Mouse (Mus musculus) limb, embryonic 15.5 days (tissue): Measurements from ENCODE around the gene Ccdc30. TPM values are rescaled to one million over a fixed set of nuclear protein-coding genes. Genes with fewer than 3 reads are reported as not detected.
"Not testable (repeated sequence)": the region's sequence is repeated elsewhere in the genome, so short reads cannot be mapped to it uniquely, and the experiment has no call there.

Source experiments
- ATAC-seq: fragments of 200-750 bp; cut with Nextera tagmentation; 2 replicates; pipeline ENCODE4 v1.8.0; 2017; ENCODE audit warnings: low read depth, moderate TSS enrichment; ENCODE audit not compliant: insufficient number of reproducible peaks, low FRiP score, low TSS enrichment
- H3K27ac ChIP-seq: fragments of 300-500 bp; sonication (generic); 2 replicates; pipeline ENCODE4 v1.5.1; 2015; ENCODE audit warnings: moderate library complexity, mild to moderate bottlenecking, inconsistent platforms
- H3K27me3 ChIP-seq: fragments of 300-500 bp; sonication (generic); 2 replicates; pipeline ENCODE4 v1.6.1; 2015; ENCODE audit warnings: inconsistent platforms
- H3K36me3 ChIP-seq: fragments of 300-500 bp; sonication (generic); 2 replicates; pipeline ENCODE4 v1.6.1; 2015; ENCODE audit warnings: inconsistent platforms
- H3K4me1 ChIP-seq: fragments of 300-500 bp; sonication (generic); 2 replicates; pipeline ENCODE4 v1.6.1; 2015; ENCODE audit warnings: inconsistent platforms
- H3K4me2 ChIP-seq: fragments of 300-500 bp; sonication (generic); 2 replicates; pipeline ENCODE4 v1.6.1; 2015; ENCODE audit warnings: mild to moderate bottlenecking, inconsistent platforms
- H3K4me3 ChIP-seq: fragments of 300-500 bp; sonication (generic); 2 replicates; pipeline ENCODE4 v1.5.1; 2015; ENCODE audit warnings: mild to moderate bottlenecking, inconsistent platforms
- H3K9ac ChIP-seq: fragments of 300-500 bp; sonication (generic); 2 replicates; pipeline ENCODE4 v1.6.1; 2015; ENCODE audit warnings: inconsistent platforms
- H3K9me3 ChIP-seq: fragments of 300-500 bp; sonication (generic); 2 replicates; pipeline ENCODE4 v1.6.1; 2016; ENCODE audit warnings: inconsistent platforms
- WGBS: fragments of 180-500 bp; shearing (Covaris S2); methylation state at CpG from one replicate; pipeline ENCODE4 v1.1.7; 2015; 5-methylcytosine and 5-hydroxymethylcytosine counted together
- polyA plus RNA-seq: library from polyadenylated mRNA; unstranded; fragments of >200 nt; fragmentation: Nextera tagmentation; extraction: Ambion mirVana; gene quantifications from 2 replicates; pipeline ENCODE4 v1.2.1, GENCODE M21; 2015

Ccdc30 gene
- polyA plus RNA-seq, 1 experiment from 2014 or later, result 5.8 TPM

DNA sequence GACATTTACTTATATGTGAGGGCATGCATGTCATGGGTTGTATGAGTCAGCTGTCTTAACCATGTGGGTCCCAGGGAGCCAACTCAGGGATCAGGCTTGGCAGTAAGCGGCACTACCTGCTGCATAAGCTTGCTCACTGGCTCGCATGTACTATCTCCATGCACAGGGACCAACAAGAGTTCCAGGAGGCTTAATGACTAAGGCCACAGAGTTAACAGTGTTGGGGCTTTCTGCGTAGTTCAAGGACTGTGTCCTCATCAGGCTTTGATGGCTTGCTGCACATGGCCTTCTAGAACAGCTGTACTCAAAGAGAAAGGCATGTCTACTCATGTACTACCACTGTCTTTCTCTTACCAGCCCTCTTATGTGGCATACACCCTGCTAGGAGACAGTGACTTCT, 114.6 kb downstream of the Ccdc30 start:
- 90% methylated on average over 3 of the region's 3 CpGs for WGBS
- no peak overlapping the region for H3K4me3 ChIP-seq
- no peaks in the 10 kb centered on the region for H3K27me3 ChIP-seq
- no peak overlapping the region for H3K4me2 ChIP-seq
- no peaks in the 10 kb centered on the region for H3K4me1 ChIP-seq
- H3K27ac ChIP-seq, result no peak overlapping the region
- no peak overlapping the region for H3K9ac ChIP-seq
- H3K9me3 ChIP-seq, result no peaks in the 10 kb centered on the region
- ATAC-seq, result no peak
- 0 out of 2 replicates have a peak, but pooled peaks cover 2% of the 10 kb centered on the region for H3K36me3 ChIP-seq

DNA sequence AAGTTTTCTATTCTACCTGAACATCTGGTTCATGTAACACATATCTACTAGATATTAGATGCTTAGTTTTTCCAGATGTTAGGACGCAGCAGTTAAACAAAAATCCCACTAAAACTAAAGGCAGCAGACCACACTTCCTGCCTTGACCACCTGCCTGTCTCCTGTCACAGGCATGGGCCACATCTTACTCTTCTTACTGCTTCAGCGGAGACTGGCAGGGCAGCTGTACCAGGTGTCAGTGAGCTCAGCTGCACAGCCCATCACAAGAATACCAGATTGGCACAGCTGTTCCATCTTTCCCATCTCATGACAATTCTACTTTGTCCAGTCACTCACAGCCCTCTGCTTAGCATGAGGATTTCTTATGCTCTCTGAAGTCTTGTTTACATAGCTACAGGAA, 118.0 kb downstream of the Ccdc30 start:
- H3K9me3 ChIP-seq, result no peaks in the 10 kb centered on the region
- WGBS, result 45% methylated on average over 2 of the region's 2 CpGs
- ATAC-seq, result no peak
- H3K27me3 ChIP-seq, result no peaks in the 10 kb centered on the region
- no peak overlapping the region for H3K4me2 ChIP-seq
- no peak overlapping the region for H3K4me3 ChIP-seq
- H3K27ac ChIP-seq, result no peak overlapping the region
- H3K36me3 ChIP-seq, result no peaks in the 10 kb centered on the region
- peaks cover 8% of the 10 kb centered on the region for H3K4me1 ChIP-seq
- H3K9ac ChIP-seq, result no peak overlapping the region

- Histone ChIP-seq H3K9ac (peak overlapping the region; percentile 86), H3K36me3 (0 out of 2 replicates have a peak, but pooled peaks cover 8% of the 10 kb centered on the region), H3K27ac (peak overlapping the region; percentile 95), H3K4me1 (peaks cover 14% of the 10 kb centered on the region), H3K4me2 (peak overlapping the region; percentile 54), H3K4me3 (peak overlapping the region; percentile 79), H3K9me3 (no peaks in the 10 kb centered on the region), H3K27me3 (no peaks in the 10 kb centered on the region)
- 11% methylated on average over 6 of the region's 6 CpGs for WGBS
- no peak for ATAC-seq
Measured at GRCm38 (mm10) chr4:119295134-119295453, 120.2 kb downstream of the Ccdc30 start.

DNA sequence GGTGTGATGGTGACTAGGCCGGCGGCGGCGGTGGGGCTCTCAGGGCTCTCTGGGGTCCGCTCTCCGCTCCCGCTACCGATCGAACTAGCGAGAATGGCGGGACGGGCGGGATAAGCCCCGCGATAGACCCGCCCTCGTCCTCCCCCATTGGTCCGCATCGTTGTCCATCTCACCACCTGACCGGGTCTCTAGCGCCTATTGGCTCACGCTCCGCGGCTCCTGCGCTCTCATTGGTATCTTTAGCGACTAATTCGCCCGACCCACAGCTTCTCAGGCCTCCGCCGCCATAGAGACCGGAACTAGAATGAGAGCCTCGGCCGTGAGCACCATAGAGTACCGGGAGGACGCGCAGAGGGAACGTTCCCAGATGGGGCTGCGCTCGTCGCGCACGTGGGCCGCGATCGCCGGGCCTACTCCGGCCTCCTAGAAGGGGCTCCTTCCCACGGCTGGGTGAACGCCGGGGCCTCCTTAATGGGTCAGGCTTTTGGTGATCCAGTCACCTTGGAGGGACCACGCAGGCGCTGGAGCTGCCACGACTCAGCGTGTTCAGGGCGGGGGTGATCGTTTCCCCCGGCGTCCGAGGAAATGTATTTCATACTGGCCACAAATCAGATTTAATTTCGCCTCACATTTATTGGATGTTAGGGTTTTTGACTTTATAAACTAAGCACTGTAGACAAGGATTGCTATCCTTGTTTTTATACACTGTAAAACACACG, 120.7 kb downstream of the Ccdc30 start, which contains the start of gene Ybx1:
TSS of gene Ybx1 (minus strand) at position 190 of the 719 bp plus-strand sequence.
- ATAC-seq, result peak; percentile 99
- Histone ChIP-seq H3K4me2 (peak within 1 kb of the TSS; percentile 61), H3K4me1 (peaks cover 14% of the 10 kb centered on the region), H3K36me3 (0 out of 2 replicates have a peak, but pooled peaks cover 8% of the 10 kb centered on the region), H3K27me3 (no peaks in the 10 kb centered on the region), H3K9ac (peak within 1 kb of the TSS; percentile 86), H3K27ac (peak within 1 kb of the TSS; percentile 95), H3K4me3 (peak within 1 kb of the TSS; percentile 79), H3K9me3 (no peaks in the 10 kb centered on the region)
- under 1% methylated on average over 61 of the region's 61 CpGs for WGBS

- peak overlapping the region; percentile 79 for H3K4me3 ChIP-seq
- H3K27me3 ChIP-seq, result no peaks in the 10 kb centered on the region
- peak overlapping the region; percentile 78 for H3K9ac ChIP-seq
- WGBS, result under 1% methylated on average over 47 of the region's 80 CpGs
- H3K4me1 ChIP-seq, result peaks cover 14% of the 10 kb centered on the region
- H3K36me3 ChIP-seq, result 0 out of 2 replicates have a peak, but pooled peaks cover 8% of the 10 kb centered on the region
- no peak for ATAC-seq
- peak overlapping the region; percentile 83 for H3K27ac ChIP-seq
- no peaks in the 10 kb centered on the region for H3K9me3 ChIP-seq
- peak overlapping the region; percentile 61 for H3K4me2 ChIP-seq
Measured at GRCm38 (mm10) chr4:119293574-119294258, 121.6 kb downstream of the Ccdc30 start.

- Histone ChIP-seq H3K9ac (peak overlapping the region; percentile 78), H3K9me3 (no peaks in the 10 kb centered on the region), H3K27ac (peak overlapping the region; percentile 57), H3K27me3 (no peaks in the 10 kb centered on the region), H3K4me2 (peak overlapping the region; percentile 61), H3K36me3 (0 out of 2 replicates have a peak, but pooled peaks cover 8% of the 10 kb centered on the region), H3K4me3 (peak overlapping the region; percentile 79), H3K4me1 (peaks cover 14% of the 10 kb centered on the region)
- under 1% methylated on average over 24 of the region's 24 CpGs for WGBS
- no peak for ATAC-seq
Measured at GRCm38 (mm10) chr4:119292771-119293573, 122.3 kb downstream of the Ccdc30 start.

GRCm38 (mm10) chr4:119291921-119292320, 123.4 kb downstream of the Ccdc30 start:
- H3K27me3 ChIP-seq, result no peaks in the 10 kb centered on the region
- peaks cover 14% of the 10 kb centered on the region for H3K4me1 ChIP-seq
- peak overlapping the region; percentile 61 for H3K4me2 ChIP-seq
- no peaks in the 10 kb centered on the region for H3K9me3 ChIP-seq
- WGBS, result 80% methylated on average over 1 of the region's 1 CpGs
- no peak overlapping the region; the same call in 1 of the 2 replicates for H3K9ac ChIP-seq
- H3K4me3 ChIP-seq, result peak overlapping the region; percentile 79
- no peak for ATAC-seq
- H3K27ac ChIP-seq, result no peak overlapping the region
- 0 out of 2 replicates have a peak, but pooled peaks cover 8% of the 10 kb centered on the region for H3K36me3 ChIP-seq

GRCm38 (mm10) chr4:119285336-119285735, 130.0 kb downstream of the Ccdc30 start:
- ATAC-seq, result no peak
- peaks cover 49% of the 10 kb centered on the region for H3K36me3 ChIP-seq
- WGBS, result 74% methylated on average over 2 of the region's 2 CpGs

DNA sequence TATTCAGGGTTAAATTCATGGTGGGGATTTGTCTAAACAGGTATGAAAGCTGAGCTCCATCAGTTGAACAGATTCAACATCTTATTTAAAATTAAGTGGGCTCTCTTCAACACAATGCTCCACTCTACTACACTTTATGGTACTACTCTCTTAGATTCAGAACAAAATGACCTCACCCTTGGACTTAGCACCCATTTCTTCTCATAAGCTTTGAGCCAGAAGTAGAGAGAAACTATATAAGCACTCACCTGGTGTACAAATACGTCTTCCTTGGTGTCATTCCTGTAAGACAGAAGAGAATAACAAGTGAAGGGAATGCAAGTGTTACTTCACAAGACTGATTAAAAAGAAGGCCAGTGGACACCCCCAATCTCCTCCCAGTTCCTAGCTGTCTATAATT, 130.5 kb downstream of the Ccdc30 start:
- peaks cover 53% of the 10 kb centered on the region for H3K36me3 ChIP-seq
- H3K27ac ChIP-seq, result no peak overlapping the region
- no peaks in the 10 kb centered on the region for H3K27me3 ChIP-seq
- WGBS, result 81% methylated on average over 1 of the region's 1 CpGs
- H3K9ac ChIP-seq, result no peak overlapping the region
- H3K4me3 ChIP-seq, result no peak overlapping the region
- no peak overlapping the region for H3K4me2 ChIP-seq
- no peak for ATAC-seq
- no peaks in the 10 kb centered on the region for H3K4me1 ChIP-seq
- H3K9me3 ChIP-seq, result no peaks in the 10 kb centered on the region

More at GRCm38 (mm10) chr4:119285336-119285735, 130.0 kb downstream of the Ccdc30 start:
- no peak overlapping the region for H3K27ac ChIP-seq
- no peak overlapping the region for H3K9ac ChIP-seq
- H3K9me3 ChIP-seq, result no peaks in the 10 kb centered on the region
- no peaks in the 10 kb centered on the region for H3K4me1 ChIP-seq
- H3K4me2 ChIP-seq, result no peak overlapping the region
- H3K4me3 ChIP-seq, result no peak overlapping the region
- no peaks in the 10 kb centered on the region for H3K27me3 ChIP-seq

- not testable (repeated sequence) for H3K27ac ChIP-seq, H3K9ac ChIP-seq, H3K4me3 ChIP-seq, H3K27me3 ChIP-seq, H3K4me1 ChIP-seq, ATAC-seq, H3K4me2 ChIP-seq, H3K9me3 ChIP-seq
- H3K36me3 ChIP-seq, result peaks cover 90% of the 10 kb centered on the region
- WGBS, result 90% methylated on average over 15 of the region's 15 CpGs
Measured at GRCm38 (mm10) chr4:119278784-119279183, 136.5 kb downstream of the Ccdc30 start.

DNA sequence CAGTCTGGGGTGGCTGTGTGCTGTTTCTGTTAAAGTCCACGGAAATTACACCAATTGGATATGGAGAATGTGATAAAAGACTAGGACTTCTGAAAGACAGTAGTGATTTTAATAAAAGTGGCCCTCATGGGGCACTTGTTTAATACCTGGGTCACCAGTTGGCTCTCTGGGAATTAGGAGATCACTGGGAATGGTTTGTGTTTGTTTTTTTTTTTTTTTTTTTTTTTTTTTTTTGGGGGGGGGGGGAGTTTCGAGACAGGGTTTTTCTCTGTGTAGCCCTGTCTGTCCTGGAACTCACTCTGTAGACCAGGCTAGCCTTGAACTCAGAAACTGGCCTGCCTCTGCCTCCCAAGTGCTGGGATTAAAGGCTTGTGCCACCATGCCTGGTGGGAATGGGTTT, 139.6 kb downstream of the Ccdc30 start:
- Histone ChIP-seq H3K27me3 (no peaks in the 10 kb centered on the region), H3K4me1 (no peaks in the 10 kb centered on the region), H3K36me3 (peaks cover 90% of the 10 kb centered on the region), H3K27ac (0 out of 2 replicates have a peak overlapping the region, but pooled peaks have one; percentile 5), H3K4me2 (no peak overlapping the region), H3K4me3 (no peak overlapping the region), H3K9ac (no peak overlapping the region), H3K9me3 (no peaks in the 10 kb centered on the region)
- WGBS, result 71% methylated on average over 2 of the region's 2 CpGs
- no peak for ATAC-seq
